Comparison of ENCODE assay signal across 8 mouse cellular contexts in genomic region chr12:99406254-99406653, GRCm38 (mm10).
A peak's percentile ranks its signal among the peaks of the same experiment; 100 is the strongest.
DNase-seq lines count a peak whose midpoint lies in the region; ATAC-seq and TF ChIP-seq lines count a peak whose summit lies in the region.

No protein-coding gene starts in this region.

- no peaks in the 10 kb centered on the region for H3K36me3 ChIP-seq in kidney, adult 2 months (ENCODE audit: control insufficient read depth, insufficient read depth, low read length)
- no peaks in the 10 kb centered on the region for H3K36me3 ChIP-seq in midbrain, embryonic 14.5 days (ENCODE audit: control insufficient read depth, insufficient read depth, low read length)

- TF ChIP-seq CTCF in kidney, adult 2 months (conservative IDR thresholded peaks at IDR 0.05; ENCODE audit: insufficient read depth, insufficient read length, low read depth, low read length) = no peak

- H3K4me3 ChIP-seq in kidney, adult 2 months (ENCODE audit: insufficient read depth, low read depth, low read length) = no peak overlapping the region
- no peak overlapping the region for H3K4me3 ChIP-seq in midbrain, embryonic 14.5 days (replicated peaks; ENCODE audit: low read depth, low read length)

- H3K4me1 ChIP-seq in kidney, adult 2 months (ENCODE audit: control insufficient read depth, insufficient read depth, low read length) = no peaks in the 10 kb centered on the region
- no peaks in the 10 kb centered on the region for H3K4me1 ChIP-seq in midbrain, embryonic 14.5 days (ENCODE audit: control insufficient read depth, insufficient read depth, low read length)

- no peaks in the 10 kb centered on the region for H3K9me3 ChIP-seq in midbrain, embryonic 14.5 days (ENCODE audit: control insufficient read depth, low read length)

- TF ChIP-seq POLR2A in kidney, adult 2 months (IDR thresholded peaks at IDR 0.05; ENCODE audit: low read depth, low read length) = no peak

- H3K27me3 ChIP-seq in kidney, adult 2 months (replicated peaks; ENCODE audit: control insufficient read depth, insufficient read depth, low read length) = no peaks in the 10 kb centered on the region
- no peaks in the 10 kb centered on the region for H3K27me3 ChIP-seq in midbrain, embryonic 14.5 days (ENCODE audit: control insufficient read depth, insufficient read depth, low read length)

- ATAC-seq in granulocyte monocyte progenitor cell, adult 5-6 weeks (replicated peaks; ENCODE audit: poor library complexity, severe bottlenecking) = 0 out of 2 replicates have a peak, but pooled peaks have one; percentile 22
- peak; percentile 27; the same call in 1 of the 2 replicates for ATAC-seq in midbrain, embryonic 14.5 days (ENCODE audit: low FRiP score, low TSS enrichment)

- DNase-seq in kidney, adult 2 months = peak; percentile 29
- DNase-seq in kidney, adult 18-20 months = no peak
- DNase-seq in c-Kit-positive CD71-positive TER-119-positive erythroid progenitor cells, embryonic 14.5 days (ENCODE audit: low spot score) = peak; percentile 29
- peak; percentile 56 to 57 for DNase-seq in layer of hippocampus, adult 8-10 months (ENCODE audit: low spot score in 2 of 2)
- peak; percentile 53 for DNase-seq in midbrain, embryonic 14.5 days
- no peak for DNase-seq in adrenal gland, postnatal 4 days (ENCODE audit: low spot score in 2 of 2)
- DNase-seq in adrenal gland, postnatal 10 days = no peak

- H3K9ac ChIP-seq in midbrain, embryonic 14.5 days (replicated peaks; ENCODE audit: low read length) = no peak overlapping the region

- 22% methylated on average over 9 of the region's 9 CpGs for WGBS in kidney, adult 2 months
- 20% methylated on average over 9 of the region's 9 CpGs for WGBS in midbrain, embryonic 14.5 days

- no peak overlapping the region for H3K27ac ChIP-seq in kidney, adult 2 months (ENCODE audit: insufficient read depth, low read depth, low read length)
- H3K27ac ChIP-seq in midbrain, embryonic 14.5 days (replicated peaks; ENCODE audit: low read depth, low read length) = no peak overlapping the region

- no peak overlapping the region for H3K4me2 ChIP-seq in midbrain, embryonic 14.5 days (ENCODE audit: low read length)

Comparison
In these comparisons a context has a peak if more than half of its experiments do, and no peak if none do; other contexts are left out.
1. DNase-seq: peak in kidney, adult 2 months (single experiment), c-Kit-positive CD71-positive TER-119-positive erythroid progenitor cells, embryonic 14.5 days (single experiment), layer of hippocampus, adult 8-10 months (2 of 2) and midbrain, embryonic 14.5 days (single experiment); none in kidney, adult 18-20 months (single experiment), adrenal gland, postnatal 4 days (0 of 2) and adrenal gland, postnatal 10 days (single experiment).